Comparison of ENCODE assay signal across 17 mouse cellular contexts in the genomic region with DNA sequence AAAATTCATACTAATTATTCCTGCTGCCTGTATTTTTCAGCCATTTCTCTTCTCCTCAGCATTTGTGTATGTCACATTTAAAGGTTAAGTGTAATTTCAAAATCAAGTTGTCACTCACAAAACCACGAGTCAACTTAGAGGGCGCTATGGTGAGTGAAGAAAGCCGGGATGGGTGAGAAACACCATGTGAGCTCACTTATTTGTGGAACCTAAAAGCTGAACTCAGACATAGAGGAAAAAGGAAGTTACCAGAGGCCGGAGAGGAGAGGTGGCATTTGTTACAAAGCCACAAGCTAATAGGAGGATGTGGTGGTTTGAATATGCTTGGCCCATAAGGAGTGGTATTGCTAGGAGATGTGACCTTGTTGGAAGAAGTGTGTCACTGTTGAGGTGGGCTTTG.
"Had no signal": no experiment of that assay in that cellular context is flagged by ENCODE, and none has a peak within 500 bp of the region (broad histone marks: within the 10 kb centered on the region; RNA-seq: fewer than 3 reads in every experiment).

No protein-coding gene starts in this region.

- H3K4me1 ChIP-seq: midbrain, embryonic 10.5 days; midbrain, embryonic 12.5 days; neural tube, embryonic 12.5 days; stomach, embryonic 15.5 days had no signal

- H3K4me2 ChIP-seq: lung, embryonic 14.5 days; midbrain, embryonic 12.5 days; neural tube, embryonic 12.5 days; stomach, embryonic 15.5 days had no signal

- H3K27ac ChIP-seq: liver, embryonic 14.5 days; midbrain, embryonic 10.5 days; midbrain, embryonic 12.5 days; neural tube, embryonic 12.5 days; stomach, embryonic 15.5 days; stomach, postnatal 0 days had no signal

- ATAC-seq: midbrain, embryonic 16.5 days had no signal

- H3K4me3 ChIP-seq: midbrain, embryonic 10.5 days; midbrain, embryonic 12.5 days; neural tube, embryonic 12.5 days; stomach, embryonic 15.5 days had no signal

- H3K9ac ChIP-seq: liver, embryonic 14.5 days; lung, embryonic 14.5 days; midbrain, embryonic 12.5 days; neural tube, embryonic 12.5 days; stomach, embryonic 15.5 days had no signal

- DNase-seq: lung, adult 18-20 months; lung, embryonic 14.5 days; lung, postnatal 10 days; lung, postnatal 4 days; midbrain, embryonic 14.5 days; retina, postnatal 1 day; right cerebral cortex, postnatal 14 days; thymus, adult 2 months; thymus, postnatal 14 days; thymus, postnatal 36 days had no signal

- H3K27me3 ChIP-seq: midbrain, embryonic 12.5 days; neural tube, embryonic 12.5 days; stomach, embryonic 15.5 days had no signal

- H3K9me3 ChIP-seq: midbrain, embryonic 10.5 days; midbrain, embryonic 12.5 days; neural tube, embryonic 12.5 days; stomach, embryonic 15.5 days had no signal

- H3K36me3 ChIP-seq: midbrain, embryonic 10.5 days; midbrain, embryonic 12.5 days; neural tube, embryonic 12.5 days; stomach, embryonic 15.5 days had no signal
